Mouse (Mus musculus) left cerebral cortex, adult 9 months (tissue): ENCODE measurements around the gene Csmd2.

Experiments used
- DNase-seq, 2 experiments: peaks; one replicate each; pipeline ENCODE4 v3.0.0; 2022; ENCODE audit warnings: low spot score in 2 of 2

Csmd2 gene

DNA sequence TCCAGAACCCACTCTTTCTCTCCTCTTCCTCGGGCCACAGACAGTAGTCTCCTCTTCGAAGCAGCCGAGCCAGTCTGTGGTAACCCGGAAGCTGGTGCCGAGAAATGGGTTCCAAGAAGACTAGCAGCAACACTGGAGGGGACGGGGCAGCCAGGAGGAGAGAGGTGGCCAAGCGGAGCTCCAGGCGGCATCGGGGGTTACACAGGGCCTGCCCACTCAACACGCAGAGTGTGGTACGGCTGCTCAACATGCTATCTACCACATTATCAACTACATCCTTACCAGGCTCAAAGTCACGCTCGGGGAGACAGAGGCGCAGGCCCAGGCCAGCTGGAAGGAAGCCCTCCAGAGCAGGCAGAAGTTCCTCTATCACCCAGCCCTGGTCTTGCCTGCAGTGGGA is 628.1 kb downstream of the Csmd2 start:
- DNase-seq, result no peak
